Mouse (Mus musculus): ENCODE data around the gene Ccdc187. TPM values are rescaled to one million over a fixed set of nuclear protein-coding genes. Genes with fewer than 3 reads are reported as not detected.

The Ccdc187 gene
- polyA plus RNA-seq (2012): 0.02 TPM in 2 replicates

DNA sequence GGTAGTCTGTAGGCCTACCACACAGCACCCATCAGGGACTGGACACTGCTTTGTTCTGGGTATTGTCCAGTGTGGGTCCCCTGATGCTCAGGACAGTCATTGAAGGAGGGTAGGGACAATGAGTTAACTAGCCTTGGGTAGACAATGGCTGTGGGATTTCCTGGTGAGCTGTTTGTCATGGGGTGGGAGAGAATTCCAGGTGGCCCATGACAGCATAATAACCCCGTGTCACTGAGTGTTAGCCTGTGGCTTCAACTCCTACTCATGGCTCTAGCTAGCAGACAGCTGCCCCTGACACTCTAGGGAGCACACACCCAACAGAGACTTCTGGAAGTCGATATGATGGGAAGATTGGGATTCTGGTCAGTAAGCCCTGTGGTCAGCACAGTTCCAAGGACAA lies at the start of gene Ccdc187:
Gene Ccdc187 (minus strand): TSS at position 101 of the 400 bp plus-strand sequence.

DNA sequence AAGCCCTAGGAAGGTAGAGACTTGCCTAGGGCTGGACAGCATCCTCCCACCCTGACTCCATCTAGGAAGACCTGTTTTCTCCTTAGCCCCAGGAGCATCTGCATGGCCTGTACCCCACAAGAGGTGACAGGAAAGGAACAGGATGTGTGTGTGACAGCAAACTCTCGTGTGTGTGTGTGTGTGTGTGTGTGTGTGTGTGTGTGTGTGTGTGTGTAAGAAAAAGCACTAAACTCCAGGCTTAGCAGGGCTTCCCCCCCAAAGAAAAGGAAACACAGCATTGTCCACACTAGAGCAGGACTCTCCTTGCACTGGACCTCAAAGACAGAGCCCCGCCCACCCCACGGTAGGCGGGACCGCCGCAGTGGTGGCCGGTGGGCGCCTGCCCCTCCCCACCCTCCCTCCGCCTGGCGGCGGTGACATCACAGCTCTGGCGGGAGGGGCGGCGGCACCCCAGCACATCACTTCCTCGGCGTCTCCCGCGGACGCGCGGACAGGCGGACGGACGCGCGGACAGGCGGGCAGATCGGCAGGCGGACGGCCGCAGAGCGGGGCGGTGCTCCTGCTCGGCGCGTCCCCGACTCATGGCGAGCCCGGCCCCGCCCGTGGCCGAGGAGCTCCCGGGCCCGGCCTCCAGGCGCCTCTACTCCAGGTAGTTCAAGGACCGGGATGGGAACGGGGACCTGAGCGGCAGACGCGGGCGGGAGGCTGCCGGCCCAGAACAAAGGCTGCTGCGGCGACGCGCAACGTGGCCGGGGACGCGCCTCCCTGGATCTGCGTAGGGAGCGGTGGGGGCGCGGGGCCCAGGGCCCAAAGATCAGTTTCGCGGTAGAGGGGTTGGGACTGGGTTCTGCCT lies 20.9 kb upstream of the Ccdc187 start, which contains the start of gene Gpsm1:
Gene Gpsm1 (plus strand): TSS at position 444 of the 853 bp plus-strand sequence.

DNA sequence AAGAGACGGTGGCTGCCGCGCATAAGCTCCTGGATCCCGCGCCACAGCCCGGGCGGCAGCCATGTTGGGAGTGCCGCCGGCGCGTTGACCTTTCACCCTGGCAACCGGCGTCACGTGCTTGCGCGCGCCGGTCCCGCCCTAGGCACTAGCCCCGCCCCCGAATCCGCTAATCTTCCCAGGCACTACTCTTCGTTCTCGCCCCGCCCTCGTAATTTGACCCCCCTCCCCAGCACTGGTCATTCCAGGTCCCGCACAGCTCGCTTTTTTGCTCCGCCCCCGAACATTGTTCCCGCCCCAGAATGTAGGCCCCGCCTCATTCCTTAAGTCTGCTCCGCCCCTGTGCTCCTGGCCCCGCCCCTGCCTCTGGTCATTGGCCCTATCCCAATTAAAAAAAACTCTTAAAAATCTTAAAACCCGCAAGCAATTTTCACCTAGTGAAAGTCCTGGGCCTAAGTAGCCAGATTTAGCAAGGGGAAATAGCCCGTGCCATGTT lies 57.0 kb downstream of the Ccdc187 start, which contains the start of gene Qsox2:
Gene Qsox2 (minus strand): TSS at position 236 of the 493 bp plus-strand sequence.

DNA sequence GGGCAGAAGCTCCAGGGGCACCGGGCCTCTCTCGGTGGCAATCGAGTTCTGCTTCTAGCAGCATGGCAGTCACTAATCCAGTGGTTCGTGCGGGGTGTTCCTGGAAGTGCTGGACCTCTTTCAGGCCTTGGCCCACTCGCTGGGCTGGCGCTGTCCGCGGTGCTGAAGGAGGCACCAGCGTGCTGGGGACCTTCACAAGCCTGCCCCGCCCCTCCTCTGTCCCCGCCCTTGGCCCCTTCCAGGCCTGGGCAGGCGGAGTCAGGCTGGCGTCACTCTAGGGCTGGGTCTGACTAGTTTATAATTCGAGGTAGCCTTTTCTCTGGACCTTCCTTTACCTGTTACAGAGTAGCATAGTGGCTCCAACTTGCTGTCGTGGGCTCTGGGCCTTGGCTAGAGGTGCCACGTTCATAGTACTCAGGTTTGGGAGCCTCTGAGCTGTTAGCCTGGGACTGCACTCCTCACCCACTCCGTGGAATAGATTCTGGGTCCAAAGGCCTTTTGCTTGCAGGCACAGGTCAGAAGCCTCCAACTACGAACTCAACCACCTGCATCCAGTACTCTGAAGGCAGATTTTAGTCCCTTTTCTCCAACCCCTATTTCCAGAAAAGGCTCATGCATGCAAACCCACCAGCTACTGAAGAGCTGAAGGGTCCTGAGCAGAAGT lies 86.1 kb downstream of the Ccdc187 start, which contains the start of gene Lhx3:
Gene Lhx3 (minus strand): TSS at position 164 of the 664 bp plus-strand sequence.

Other genes with a start within 250 kb of the Ccdc187 start
- gene Nacc2, start 171.3 kb downstream of the Ccdc187 start, polyA plus RNA-seq (2012): 10.8 and 11.2 TPM in 2 replicates
- 0.06 TPM in 1 of 2 replicates, not detected in the other for gene Lhx3, start 86.3 kb downstream of the Ccdc187 start, polyA plus RNA-seq (2012)
- gene Qsox2, start 57.0 kb downstream of the Ccdc187 start, polyA plus RNA-seq (2012): 5.6 TPM in 2 replicates
- 54.7 and 77.0 TPM in 2 replicates for gene Gpsm1, start 21.0 kb upstream of the Ccdc187 start, polyA plus RNA-seq (2012)
- gene Dnlz, start 57.6 kb upstream of the Ccdc187 start, polyA plus RNA-seq (2012): 18.0 and 21.7 TPM in 2 replicates
- 222 and 257 TPM in 2 replicates for gene Card9, start 66.4 kb upstream of the Ccdc187 start, polyA plus RNA-seq (2012)
- 39.7 and 63.6 TPM in 2 replicates for gene Snapc4, start 86.1 kb upstream of the Ccdc187 start, polyA plus RNA-seq (2012)
- 75.4 and 97.5 TPM in 2 replicates for gene Entr1, start 94.8 kb upstream of the Ccdc187 start, polyA plus RNA-seq (2012)
- gene Pmpca, start 94.8 kb upstream of the Ccdc187 start, polyA plus RNA-seq (2012): 385 and 421 TPM in 2 replicates
- 13.3 and 16.9 TPM in 2 replicates for gene Inpp5e, start 114.6 kb upstream of the Ccdc187 start, polyA plus RNA-seq (2012)
- gene Sec16a, start 150.7 kb upstream of the Ccdc187 start, polyA plus RNA-seq (2012): 30.5 and 33.9 TPM in 2 replicates
- gene Notch1, start 222.1 kb upstream of the Ccdc187 start, polyA plus RNA-seq (2012): 44.7 and 51.9 TPM in 2 replicates

Measured in megakaryocyte-erythroid progenitor cell, adult 5 weeks (primary cell).